Mouse (Mus musculus) heart, postnatal 36 days (tissue): Measurements from ENCODE around the gene 2210407C18Rik. TPM values are rescaled to one million over a fixed set of nuclear protein-coding genes. Genes with fewer than 3 reads are reported as not detected.

Source experiments
- DNase-seq, 2 experiments: peaks; one replicate each; pipeline ENCODE4 v3.0.0; 2021 to 2022
- intact Hi-C: fragments of 180-260 bp; cut with DNase I; formaldehyde crosslinking; loops from one replicate; pipeline ENCODE4 v1.15.1; 2025
- total RNA-seq, 2 experiments: library from RNA; stranded (reverse); gene quantifications; 2 replicates each; pipeline ENCODE4 v1.2.3; 2021

The 2210407C18Rik gene
- total RNA-seq, 2 experiments from 2014 or later: 7.7 to 15.5 TPM

DNA sequence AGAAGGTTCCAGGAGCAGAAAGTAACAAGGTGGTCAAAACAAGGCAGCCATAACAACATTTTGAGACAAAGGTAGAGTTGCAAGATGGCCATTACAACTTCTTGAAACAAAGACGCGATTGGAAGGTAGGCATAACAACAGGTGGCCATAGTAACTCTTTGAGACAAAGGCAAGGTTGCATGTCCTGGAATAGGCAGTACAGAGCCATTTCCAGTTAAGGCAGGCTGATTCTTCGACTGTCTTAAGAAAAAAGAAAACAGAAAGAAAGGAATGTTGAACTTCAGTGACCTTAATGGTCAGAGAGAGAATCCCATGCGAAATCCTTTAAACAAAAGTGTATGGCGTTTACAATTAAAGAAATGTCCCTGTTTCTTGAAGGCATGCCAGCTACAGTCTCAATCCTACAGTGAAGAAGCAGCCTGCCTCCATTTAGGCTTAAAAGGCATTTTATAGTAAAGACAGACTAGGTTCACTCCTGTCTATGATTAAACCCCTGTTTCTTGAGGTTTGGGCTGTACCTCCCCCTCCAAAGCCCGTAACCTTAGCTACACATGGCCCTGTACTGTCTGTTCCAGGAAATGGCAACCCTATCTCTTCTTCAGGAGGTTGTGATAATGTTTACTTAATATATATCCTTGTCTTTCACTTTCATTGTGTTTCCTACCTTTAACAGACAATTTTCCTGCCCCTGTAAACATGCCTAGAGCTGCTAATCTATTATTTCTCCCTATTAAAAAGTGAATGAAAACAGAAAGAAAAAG is 12.9 kb downstream of the 2210407C18Rik start:
- intact Hi-C loops: no loop called here
- DNase-seq: no peak

DNA sequence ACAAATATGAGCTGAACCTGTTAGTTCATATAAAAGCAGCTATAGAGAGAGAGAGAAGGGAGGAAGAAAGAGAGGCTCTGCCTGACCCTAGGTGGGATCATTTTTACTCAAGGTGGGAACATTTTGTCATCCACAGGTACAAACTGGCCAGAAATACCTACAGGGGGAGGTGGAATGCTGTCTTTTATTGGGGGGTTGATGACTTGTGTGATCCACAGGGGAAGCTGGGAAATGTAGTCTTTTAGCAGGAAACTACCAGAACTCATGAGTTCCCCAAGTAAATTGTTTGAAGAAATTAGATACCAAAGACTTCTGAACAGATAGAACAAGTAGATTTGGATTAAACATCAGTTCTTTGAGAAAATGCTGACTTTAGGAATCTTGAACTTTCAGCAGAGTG is 13.8 kb downstream of the 2210407C18Rik start:
- DNase-seq: no peak
- intact Hi-C loops: no loop called here

- intact Hi-C loops: no loop called here
- no peak for DNase-seq
Observed at GRCm38 (mm10) chr11:58597837-58598236, 18.0 kb downstream of the 2210407C18Rik start.

DNA sequence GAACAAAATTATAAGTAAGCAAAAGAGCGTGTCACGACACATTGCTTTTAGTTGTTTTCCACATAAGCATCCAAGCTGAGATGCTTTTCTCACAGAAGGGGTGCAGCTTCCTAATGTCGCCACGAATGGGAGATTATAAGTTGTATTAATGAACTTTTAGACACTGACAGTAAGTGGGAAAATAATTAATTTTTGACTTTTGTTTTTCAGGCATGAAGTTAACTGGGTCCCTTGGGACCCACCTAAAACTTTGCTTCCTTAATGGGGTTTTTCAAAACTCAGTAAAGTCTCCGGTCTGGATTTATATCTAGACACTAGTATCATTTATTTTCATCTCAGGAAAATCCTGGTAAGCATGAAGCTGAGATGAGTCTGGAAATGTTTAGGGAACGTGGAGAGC is 21.1 kb downstream of the 2210407C18Rik start, which contains the start of gene Olfr324:
Gene Olfr324 (plus strand): TSS at position 301 of the 400 bp plus-strand sequence.
- intact Hi-C loops: no loop called here
- no peak for DNase-seq

DNA sequence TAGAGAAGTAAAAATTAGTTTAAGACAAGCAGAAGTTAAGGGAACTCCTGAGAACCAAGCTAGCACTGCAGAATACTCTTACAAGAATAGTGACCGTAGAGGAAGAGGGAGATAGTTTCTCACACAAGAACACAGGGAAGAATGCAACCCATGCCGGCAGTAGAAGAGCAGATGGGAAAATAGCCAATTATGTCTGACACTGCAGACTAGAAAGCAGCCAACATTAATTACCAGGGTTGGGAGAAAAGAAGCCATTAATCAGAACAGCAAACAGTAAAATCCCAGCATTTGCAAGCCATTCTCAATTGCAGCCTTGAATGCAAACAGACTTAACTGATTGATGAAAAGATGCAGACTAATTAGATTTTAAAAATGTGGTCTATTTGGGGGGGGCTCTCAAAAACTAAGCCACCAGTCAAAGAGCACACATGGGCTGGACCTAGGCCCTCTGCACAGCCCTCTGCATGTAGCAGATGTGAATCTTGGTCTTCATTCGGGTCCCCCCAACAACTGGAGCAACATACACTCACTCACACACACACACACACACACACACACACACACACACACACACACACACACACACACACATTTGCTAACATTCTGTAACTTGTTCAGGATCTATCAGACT is 27.1 kb downstream of the 2210407C18Rik start:
- intact Hi-C loops: loop anchor here (1.0 to 5.0 kb wide), 3 partner anchors 48 to 351 kb away; no protein-coding TSS in a partner anchor
- no peak for DNase-seq

GRCm38 (mm10) chr11:58587898-58588348 is 28.0 kb downstream of the 2210407C18Rik start:
- intact Hi-C loops: loop anchor here (1.0 to 5.0 kb wide), 3 partner anchors 48 to 351 kb away; no protein-coding TSS in a partner anchor
- DNase-seq: peak; percentile 43 to 58

DNA sequence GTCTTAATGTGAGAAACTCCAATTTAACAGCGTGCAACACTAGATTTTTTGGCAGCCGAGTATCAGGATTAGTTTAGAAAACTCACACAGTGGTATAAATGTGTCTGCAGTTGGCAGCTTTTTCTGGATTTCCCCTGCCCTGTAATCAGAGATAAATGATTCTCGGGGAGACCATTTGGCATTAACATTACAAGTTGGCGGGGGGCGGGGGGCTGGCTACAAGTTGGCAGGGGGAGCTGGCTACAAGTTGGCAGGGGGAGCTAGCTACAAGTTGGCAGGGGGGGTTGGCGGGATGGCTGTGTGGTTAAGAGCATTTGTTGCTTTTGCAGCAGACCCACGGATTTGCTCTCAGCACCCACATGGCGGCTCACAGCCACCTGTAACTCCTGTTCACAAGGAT is 37.2 kb downstream of the 2210407C18Rik start:
- intact Hi-C loops: no loop called here
- DNase-seq: no peak

DNA sequence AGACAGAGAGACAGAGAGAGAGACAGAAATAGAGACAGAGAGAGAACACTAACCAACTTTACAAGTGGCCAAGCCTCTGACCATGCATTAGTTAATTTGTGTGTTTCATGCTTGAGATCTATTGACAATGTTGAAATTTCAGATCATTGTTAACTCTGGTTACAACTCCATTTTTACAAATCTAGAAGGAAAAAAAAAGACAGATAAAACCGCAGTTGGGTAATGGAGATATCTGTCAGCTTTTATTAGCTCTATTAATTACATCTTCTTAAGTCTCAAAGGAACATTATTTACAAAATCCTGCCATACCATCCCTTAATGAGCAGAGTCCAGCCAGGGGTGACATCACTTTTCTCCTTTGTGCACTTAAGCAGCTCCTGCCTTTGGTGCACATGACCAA is 38.4 kb downstream of the 2210407C18Rik start, which contains the start of gene Olfr325:
Gene Olfr325 (plus strand): TSS at position 301 of the 400 bp plus-strand sequence.
- intact Hi-C loops: no loop called here
- no peak for DNase-seq

DNA sequence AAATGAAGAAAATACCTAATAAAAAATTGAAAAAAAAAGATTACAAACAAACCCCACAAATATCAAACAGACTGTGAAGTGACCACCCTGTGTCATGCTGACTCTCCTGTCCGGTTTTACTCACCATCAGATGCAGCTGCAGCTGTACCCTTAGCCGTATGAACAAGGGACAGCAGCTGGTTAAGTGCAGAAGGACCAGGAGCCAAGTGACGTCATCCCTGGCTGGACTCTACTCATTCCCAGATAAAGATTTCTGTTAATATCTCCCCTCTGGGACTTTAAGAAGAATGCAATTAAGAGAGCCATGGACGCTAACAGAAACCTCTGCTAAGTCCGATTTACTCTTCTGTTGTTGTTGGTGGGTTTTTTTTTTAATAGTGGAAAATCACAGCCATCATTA is 45.5 kb downstream of the 2210407C18Rik start, which contains the start of gene Olfr224:
Gene Olfr224 (minus strand): TSS at position 149 of the 400 bp plus-strand sequence.
- DNase-seq: peak; percentile 23 to 29
- intact Hi-C loops: no loop called here

Other genes with a start within 250 kb of the 2210407C18Rik start
- gene Lypd8, start 237.0 kb downstream of the 2210407C18Rik start, total RNA-seq: not detected
- not detected for gene 1810065E05Rik, start 195.0 kb downstream of the 2210407C18Rik start, total RNA-seq
- gene Gm12253, start 183.5 kb downstream of the 2210407C18Rik start, total RNA-seq: not detected
- not detected for gene Lypd9, start 163.2 kb downstream of the 2210407C18Rik start, total RNA-seq
- gene Olfr30, start 153.8 kb downstream of the 2210407C18Rik start, total RNA-seq: not detected
- gene Olfr332, start 123.5 kb downstream of the 2210407C18Rik start, total RNA-seq: not detected
- gene Olfr331, start 113.5 kb downstream of the 2210407C18Rik start, total RNA-seq: not detected
- not detected for gene Olfr330, start 81.2 kb downstream of the 2210407C18Rik start, total RNA-seq
- not detected for gene Olfr329-ps, start 69.7 kb downstream of the 2210407C18Rik start, total RNA-seq
- not detected for gene Olfr328, start 60.4 kb downstream of the 2210407C18Rik start, total RNA-seq
- under 1 TPM in 1 of 2 experiments, not detected in 1; 0.17 TPM for gene Olfr224, start 45.5 kb downstream of the 2210407C18Rik start, total RNA-seq
- gene Olfr325, start 38.3 kb downstream of the 2210407C18Rik start, total RNA-seq: not detected
- not detected for gene Olfr324, start 21.0 kb downstream of the 2210407C18Rik start, total RNA-seq
- gene Olfr323, start 14.4 kb upstream of the 2210407C18Rik start, total RNA-seq: not detected
- gene Trim58, start 24.4 kb upstream of the 2210407C18Rik start, total RNA-seq: not detected
- not detected for gene Olfr322, start 42.7 kb upstream of the 2210407C18Rik start, total RNA-seq
- gene Olfr320, start 65.0 kb upstream of the 2210407C18Rik start, total RNA-seq: not detected
- not detected for gene Olfr319, start 83.1 kb upstream of the 2210407C18Rik start, total RNA-seq
- gene Olfr318, start 107.9 kb upstream of the 2210407C18Rik start, total RNA-seq: not detected
- not detected for gene Olfr317, start 123.1 kb upstream of the 2210407C18Rik start, total RNA-seq
- gene Olfr316, start 136.7 kb upstream of the 2210407C18Rik start, total RNA-seq: not detected
- not detected for gene Olfr315, start 157.1 kb upstream of the 2210407C18Rik start, total RNA-seq
- gene Olfr314, start 166.9 kb upstream of the 2210407C18Rik start, total RNA-seq: not detected
- gene Fam183b, start 185.9 kb upstream of the 2210407C18Rik start, total RNA-seq: not detected
- gene Olfr313, start 198.9 kb upstream of the 2210407C18Rik start, total RNA-seq: not detected
- gene Olfr312, start 213.2 kb upstream of the 2210407C18Rik start, total RNA-seq: not detected
- not detected for gene Olfr311, start 223.2 kb upstream of the 2210407C18Rik start, total RNA-seq
- 1 to 10 TPM; 1.5 to 2.5 TPM for gene Gm12258, start 231.1 kb upstream of the 2210407C18Rik start, total RNA-seq